Mouse (Mus musculus) thymus, adult 2 months (tissue): ENCODE measurements around the gene Slc52a3. TPM values are rescaled to one million over a fixed set of nuclear protein-coding genes. Genes with fewer than 3 reads are reported as not detected.
"Not testable (repeated sequence)": the region's sequence is repeated elsewhere in the genome, so short reads cannot be mapped to it uniquely, and the experiment has no call there.

Experiments used
- DNase-seq: peaks from one replicate; pipeline ENCODE4 v3.0.0; 2021
- H3K27ac ChIP-seq: fragments of 200-500 bp; 2 replicates; pipeline ENCODE4 v1.5.1; 2012; ENCODE audit warnings: low read length, control low read depth; ENCODE audit not compliant: control insufficient read depth, insufficient read depth
- H3K27me3 ChIP-seq: fragments of 200-500 bp; 2 replicates; pipeline ENCODE4 v1.6.1; 2012; ENCODE audit warnings: mild to moderate bottlenecking, low read length, moderate library complexity, mixed read lengths; ENCODE audit not compliant: control insufficient read depth, insufficient read depth
- H3K36me3 ChIP-seq: fragments of 200-500 bp; 2 replicates; pipeline ENCODE4 v1.6.1; 2012; ENCODE audit warnings: mild to moderate bottlenecking, low read length, moderate library complexity; ENCODE audit not compliant: control insufficient read depth, insufficient read depth
- H3K4me1 ChIP-seq: fragments of 200-500 bp; replicated peaks from 2 replicates; pipeline ENCODE4 v1.6.1; 2012; ENCODE audit warnings: low read length; ENCODE audit not compliant: control insufficient read depth, insufficient read depth
- H3K4me3 ChIP-seq: fragments of 200-500 bp; 2 replicates; pipeline ENCODE4 v1.5.1; 2012; ENCODE audit warnings: mild to moderate bottlenecking, low read length, control low read depth, moderate library complexity; ENCODE audit not compliant: control insufficient read depth, insufficient read depth
- CTCF ChIP-seq: fragments of 200-500 bp; IDR thresholded peaks from 2 replicates; pipeline ENCODE4 v1.5.1; 2012; ENCODE audit warnings: mild to moderate bottlenecking, control low read depth, low read length, moderate library complexity, borderline replicate concordance; ENCODE audit not compliant: control insufficient read depth, poor library complexity, insufficient read depth; ENCODE audit errors: extremely low read depth
- POLR2A ChIP-seq: fragments of 200-500 bp; IDR thresholded peaks from 2 replicates; pipeline ENCODE4 v1.6.1; 2012; ENCODE audit warnings: mild to moderate bottlenecking, low read length, control low read depth, moderate library complexity; ENCODE audit not compliant: control insufficient read depth, poor library complexity, insufficient read depth; ENCODE audit errors: extremely low read depth
- WGBS: fragments of 180-500 bp; shearing (Covaris S2); methylation state at CpG from one replicate; pipeline ENCODE4 v1.1.7; 2018; 5-methylcytosine and 5-hydroxymethylcytosine counted together
- polyA plus RNA-seq: library from polyadenylated mRNA; depleted of rRNA; stranded (reverse); fragments of >200 nt; gene quantifications from 2 replicates; pipeline ENCODE4 v1.2.3, GENCODE M21; 2012

Slc52a3 gene
- polyA plus RNA-seq, 1 experiment: 4.6 TPM

DNA sequence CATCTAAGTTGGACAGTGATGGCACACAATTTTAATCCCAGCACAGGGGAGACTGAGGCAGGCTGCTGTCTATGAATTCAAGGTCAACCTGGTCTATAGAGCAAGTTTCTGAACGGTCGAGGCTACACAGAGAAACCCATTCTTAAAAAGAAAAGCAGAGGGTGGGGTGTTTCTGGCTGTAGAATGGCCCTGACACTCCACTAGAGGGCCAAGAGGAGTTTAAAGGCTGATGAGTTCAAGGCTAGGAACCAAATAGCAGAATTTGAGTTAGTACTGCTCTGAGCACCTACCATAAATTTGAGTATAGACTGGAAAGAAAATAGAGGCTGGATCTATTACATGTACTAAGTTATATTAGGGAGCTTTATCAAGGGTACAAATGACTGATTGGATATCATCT, 7.3 kb upstream of the Slc52a3 start:
- no peaks in the 10 kb centered on the region for H3K36me3 ChIP-seq
- no peak overlapping the region for H3K4me3 ChIP-seq
- WGBS: 79% methylated on average over 2 of the region's 2 CpGs
- H3K4me1 ChIP-seq: peaks cover 7% of the 10 kb centered on the region
- TF ChIP-seq POLR2A: no peak
- TF ChIP-seq CTCF: no peak
- H3K27ac ChIP-seq: no peak overlapping the region
- no peaks in the 10 kb centered on the region for H3K27me3 ChIP-seq
- DNase-seq: no peak

DNA sequence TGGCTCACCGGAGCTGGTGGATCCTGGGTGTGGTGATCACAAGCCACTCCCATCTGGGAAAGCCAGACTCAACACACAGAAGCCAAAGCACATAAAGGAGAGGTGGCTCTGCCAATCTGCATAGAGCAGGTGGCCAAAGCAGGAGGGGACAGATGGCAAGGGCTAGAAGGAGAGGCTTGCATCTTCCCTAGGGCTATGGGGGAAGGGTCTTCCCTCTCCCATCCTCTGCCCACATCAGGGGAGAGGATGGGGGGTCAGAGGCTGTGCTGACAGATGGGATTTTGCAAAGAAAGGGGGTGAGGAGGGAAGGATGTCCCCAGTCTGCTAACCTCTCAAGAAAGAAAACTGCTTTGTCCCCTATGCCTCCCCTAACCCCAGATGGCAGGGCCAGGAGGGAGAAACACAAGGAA, 5.3 kb upstream of the Slc52a3 start:
- no peak overlapping the region for H3K4me3 ChIP-seq
- H3K27ac ChIP-seq: no peak overlapping the region
- WGBS: 84% methylated on average over 1 of the region's 1 CpGs
- TF ChIP-seq POLR2A (no peak), CTCF (no peak)
- H3K36me3 ChIP-seq: no peaks in the 10 kb centered on the region
- no peak for DNase-seq
- peaks cover 12% of the 10 kb centered on the region for H3K4me1 ChIP-seq
- no peaks in the 10 kb centered on the region for H3K27me3 ChIP-seq

DNA sequence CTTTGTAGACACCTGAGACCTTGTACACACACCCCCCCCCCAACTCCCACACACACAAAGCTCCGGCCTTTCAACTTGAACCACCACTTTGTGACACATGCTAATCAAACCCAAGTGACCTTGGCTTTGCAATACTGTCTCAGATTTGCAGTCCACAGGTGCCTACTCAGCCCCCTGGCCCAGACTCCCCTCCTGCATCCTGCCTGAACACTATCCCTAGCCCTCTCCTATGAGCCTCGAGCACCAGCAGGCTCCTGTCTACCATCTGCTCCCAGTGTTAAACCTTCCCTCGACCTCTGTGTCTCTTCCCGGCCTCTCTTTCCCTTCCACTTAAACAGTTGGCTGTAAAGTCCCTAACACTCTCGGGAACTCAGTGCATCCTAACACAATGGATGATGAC, 4.9 kb upstream of the Slc52a3 start:
- Histone ChIP-seq H3K27me3 (no peaks in the 10 kb centered on the region), H3K4me1 (peaks cover 11% of the 10 kb centered on the region), H3K36me3 (no peaks in the 10 kb centered on the region), H3K4me3 (no peak overlapping the region), H3K27ac (no peak overlapping the region)
- no peak for DNase-seq
- TF ChIP-seq POLR2A (no peak), CTCF (no peak)
- WGBS: 85% methylated on average over 5 of the region's 5 CpGs

DNA sequence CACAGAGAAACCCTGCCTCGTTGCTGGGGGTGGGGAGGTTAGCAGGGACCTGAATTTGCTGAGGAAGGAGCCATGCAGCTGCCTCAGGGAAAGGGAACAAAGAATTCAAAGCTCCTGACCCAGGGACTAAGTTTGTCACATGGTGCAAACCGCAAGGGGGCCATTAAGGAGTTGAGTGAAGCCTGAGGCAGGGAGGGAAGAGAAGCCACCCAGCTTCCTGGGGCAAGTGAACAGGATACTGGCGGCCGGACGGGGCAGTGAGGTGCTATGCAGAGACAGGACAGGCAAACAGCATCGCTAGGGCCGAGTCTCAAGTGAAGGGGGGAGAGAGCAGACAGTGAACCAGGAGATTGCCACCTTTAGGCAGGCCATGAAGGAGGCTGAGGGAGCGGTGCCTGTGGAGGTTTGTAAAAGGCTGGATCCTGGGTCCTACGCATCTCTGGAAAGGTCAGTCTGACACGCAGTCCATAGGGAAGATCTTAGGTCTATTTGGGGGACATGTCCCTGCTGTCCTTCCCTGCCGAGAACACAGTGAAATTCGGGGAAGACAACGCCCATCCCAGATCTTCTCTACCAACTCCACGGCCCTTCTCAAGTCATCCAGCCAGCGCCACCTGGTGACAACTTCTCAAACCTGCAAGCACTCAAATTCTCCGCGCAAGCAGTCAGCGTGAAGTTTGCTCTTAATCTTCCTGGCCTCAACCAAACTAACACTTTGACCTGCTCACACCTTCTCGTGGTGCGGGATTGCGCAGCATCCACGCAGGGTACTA, 1.8 kb upstream of the Slc52a3 start:
- TF ChIP-seq POLR2A: no peak
- TF ChIP-seq CTCF: peak; percentile 76; the same call in 1 of the 2 replicates
- no peak overlapping the region for H3K27ac ChIP-seq
- no peak overlapping the region for H3K4me3 ChIP-seq
- 5% methylated on average over 22 of the region's 22 CpGs for WGBS
- no peaks in the 10 kb centered on the region for H3K36me3 ChIP-seq
- H3K27me3 ChIP-seq: no peaks in the 10 kb centered on the region
- H3K4me1 ChIP-seq: peaks cover 11% of the 10 kb centered on the region
- DNase-seq: peak; percentile 79

DNA sequence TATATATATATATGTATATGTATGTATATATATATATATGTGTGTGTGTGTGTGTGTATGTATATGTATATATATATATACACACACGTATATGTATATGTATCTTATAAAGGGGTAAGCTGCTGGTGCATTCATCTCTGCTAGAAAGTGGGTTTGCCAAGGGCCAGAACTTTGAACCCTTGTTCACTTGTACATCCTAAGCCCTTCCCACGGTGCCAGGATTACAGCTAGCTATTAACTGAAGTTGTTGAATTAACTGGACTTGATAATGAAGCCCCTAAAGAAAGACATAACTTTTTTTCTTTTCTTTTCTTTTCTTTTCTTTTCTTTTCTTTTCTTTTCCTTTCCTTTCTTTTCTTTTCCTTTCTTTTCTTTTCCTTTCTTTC, 872 bp downstream of the Slc52a3 start:
- WGBS: 68% methylated on average over 2 of the region's 2 CpGs
- H3K27me3 ChIP-seq, H3K27ac ChIP-seq, H3K36me3 ChIP-seq, H3K4me3 ChIP-seq, DNase-seq: not testable (repeated sequence)
- peaks cover 11% of the 10 kb centered on the region for H3K4me1 ChIP-seq

DNA sequence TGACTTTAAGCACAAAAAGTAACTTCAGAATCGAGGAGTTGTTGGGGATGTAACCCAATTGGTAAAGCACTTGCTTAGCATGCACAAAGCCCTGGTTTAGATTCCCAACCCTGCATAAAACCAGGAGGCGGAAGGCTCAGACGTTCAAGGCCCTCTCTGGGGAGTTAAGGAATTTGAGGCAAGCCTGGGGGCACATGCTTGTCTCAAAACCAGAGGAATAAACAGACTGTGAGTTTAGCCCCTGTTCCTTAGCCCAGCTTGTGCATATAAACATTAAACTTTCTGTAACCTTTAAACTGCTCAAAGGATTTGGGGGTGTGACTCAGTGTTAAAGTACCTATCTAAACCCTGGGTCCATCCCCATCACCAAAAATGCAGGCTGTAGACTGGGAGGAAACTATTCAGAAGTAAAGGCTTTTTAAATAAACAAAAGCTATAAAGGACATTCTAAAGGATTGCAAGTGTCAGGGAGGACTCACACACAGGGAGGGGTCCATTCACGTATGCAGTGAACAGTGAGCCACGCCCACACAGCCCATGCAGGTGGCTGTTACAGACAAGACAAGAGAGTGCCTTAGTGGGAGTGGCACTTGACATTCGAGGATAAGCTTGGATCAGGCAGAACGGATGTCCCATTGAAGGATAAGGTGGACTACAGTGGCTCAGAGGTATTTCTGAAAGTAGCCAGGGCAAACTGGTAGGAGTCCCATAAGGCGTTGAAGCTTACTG, 1.6 kb downstream of the Slc52a3 start:
- WGBS: 86% methylated on average over 8 of the region's 8 CpGs
- no peak for TF ChIP-seq CTCF
- no peak for TF ChIP-seq POLR2A
- DNase-seq: no peak
- peaks cover 11% of the 10 kb centered on the region for H3K4me1 ChIP-seq
- H3K36me3 ChIP-seq: no peaks in the 10 kb centered on the region
- H3K27ac ChIP-seq: no peak overlapping the region
- H3K27me3 ChIP-seq: no peaks in the 10 kb centered on the region
- H3K4me3 ChIP-seq: no peak overlapping the region
